Mouse (Mus musculus): ENCODE results near the gene Laptm4a. TPM values are rescaled to one million over a fixed set of nuclear protein-coding genes. Genes with fewer than 3 reads are reported as not detected.
"Not testable (repeated sequence)": the region's sequence is repeated elsewhere in the genome, so short reads cannot be mapped to it uniquely, and the experiment has no call there.

The Laptm4a gene
- polyA plus RNA-seq, 1 experiment from 2014 or later = 235 TPM

DNA sequence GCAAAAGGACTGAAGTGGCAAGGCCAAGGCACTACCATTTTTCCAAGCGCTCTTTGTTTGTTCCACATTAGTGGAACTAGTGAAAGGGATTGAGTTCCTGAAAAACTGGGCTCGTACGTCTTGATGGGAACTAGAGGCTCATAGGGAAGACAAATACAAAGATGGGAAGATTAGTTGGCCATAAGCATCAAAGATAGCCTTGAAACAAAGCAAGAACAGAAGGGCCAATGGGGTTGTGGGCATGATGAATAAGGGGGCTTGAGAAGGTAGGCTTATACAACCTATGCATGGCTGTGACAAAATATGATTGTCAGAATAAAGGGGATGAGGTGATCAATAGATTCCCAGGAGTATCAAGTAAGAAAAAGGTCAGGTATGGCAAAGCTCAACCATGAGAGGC is 2.2 kb upstream of the Laptm4a start:
- 95% methylated on average over 3 of the region's 3 CpGs for WGBS
- no peak for ATAC-seq (ENCODE audit: low read depth)
- Histone ChIP-seq H3K4me2 (no peak overlapping the region), H3K9me3 (no peaks in the 10 kb centered on the region), H3K9ac (no peak overlapping the region), H3K4me1 (replicated peaks) (peaks cover 39% of the 10 kb centered on the region), H3K4me3 (no peak overlapping the region), H3K27me3 (no peaks in the 10 kb centered on the region), H3K36me3 (no peaks in the 10 kb centered on the region), H3K27ac (replicated peaks) (no peak overlapping the region)

- Histone ChIP-seq H3K27me3 (no peaks in the 10 kb centered on the region), H3K4me1 (replicated peaks) (peaks cover 48% of the 10 kb centered on the region), H3K36me3 (0 out of 2 replicates have a peak, but pooled peaks cover 1% of the 10 kb centered on the region), H3K9ac (peak overlapping the region; percentile 68), H3K4me3 (peak overlapping the region; percentile 68), H3K9me3 (no peaks in the 10 kb centered on the region), H3K27ac (replicated peaks) (peak overlapping the region; percentile 97), H3K4me2 (peak overlapping the region; percentile 78)
- no peak for ATAC-seq (ENCODE audit: low read depth)
- 32% methylated on average over 1 of the region's 1 CpGs for WGBS
Measured at GRCm38 (mm10) chr12:8920996-8921393, 469 bp upstream of the Laptm4a start.

DNA sequence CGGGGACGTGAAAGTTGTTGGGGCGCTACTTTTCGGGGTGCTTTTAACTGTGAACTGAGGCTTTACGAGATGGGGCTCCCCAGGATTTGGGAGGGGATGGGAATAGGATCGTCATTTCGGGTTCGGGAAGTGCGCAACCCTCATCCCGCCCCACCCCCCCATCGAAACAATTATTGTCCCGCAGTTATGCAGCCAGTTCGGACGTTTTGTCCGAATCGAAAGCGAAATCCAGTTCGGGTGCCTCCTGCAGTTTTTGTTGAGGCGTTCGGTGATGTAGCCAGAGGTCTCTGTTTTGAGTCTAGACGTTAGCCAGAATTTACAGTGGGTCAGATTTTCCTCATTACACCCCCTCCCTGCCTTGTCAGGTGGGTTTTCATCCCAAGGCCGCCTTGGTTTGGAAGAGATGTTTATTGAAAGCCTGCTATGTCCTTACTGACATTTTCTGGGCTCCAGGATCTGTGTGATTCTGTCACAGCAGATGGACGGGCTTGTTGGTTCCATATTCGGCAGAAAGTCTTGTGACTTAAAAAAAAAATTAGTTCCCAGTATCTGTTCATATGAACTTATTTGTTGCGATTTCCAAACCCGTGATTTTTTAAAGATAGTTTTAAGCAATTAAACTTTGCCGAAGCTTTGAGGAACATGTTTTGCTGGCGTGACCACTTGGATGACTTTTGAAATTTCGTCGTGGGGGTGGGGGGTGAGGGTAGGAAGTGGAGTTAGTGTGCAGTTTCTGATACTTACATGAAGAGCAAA is 1.1 kb downstream of the Laptm4a start:
- 5% methylated on average over 30 of the region's 30 CpGs for WGBS
- Histone ChIP-seq H3K27me3 (no peaks in the 10 kb centered on the region), H3K9me3 (no peaks in the 10 kb centered on the region), H3K4me2 (peak overlapping the region; percentile 78), H3K27ac (replicated peaks) (peak overlapping the region; percentile 97), H3K4me3 (peak overlapping the region; percentile 68), H3K9ac (peak overlapping the region; percentile 85), H3K4me1 (replicated peaks) (peaks cover 41% of the 10 kb centered on the region), H3K36me3 (0 out of 2 replicates have a peak, but pooled peaks cover 4% of the 10 kb centered on the region)
- no peak for ATAC-seq (ENCODE audit: low read depth)

GRCm38 (mm10) chr12:8923125-8923410 is 1.6 kb downstream of the Laptm4a start:
- H3K36me3 ChIP-seq = 0 out of 2 replicates have a peak, but pooled peaks cover 4% of the 10 kb centered on the region
- H3K27me3 ChIP-seq = no peaks in the 10 kb centered on the region
- peak overlapping the region; percentile 78 for H3K4me2 ChIP-seq
- no peak for ATAC-seq (ENCODE audit: low read depth)
- peaks cover 46% of the 10 kb centered on the region for H3K4me1 ChIP-seq (replicated peaks)
- H3K4me3 ChIP-seq = peak overlapping the region; percentile 68
- no peaks in the 10 kb centered on the region for H3K9me3 ChIP-seq
- peak overlapping the region; percentile 35; the same call in 1 of the 2 replicates for H3K27ac ChIP-seq (replicated peaks)
- H3K9ac ChIP-seq = peak overlapping the region; percentile 85
- WGBS = 32% methylated on average over 5 of the region's 5 CpGs

DNA sequence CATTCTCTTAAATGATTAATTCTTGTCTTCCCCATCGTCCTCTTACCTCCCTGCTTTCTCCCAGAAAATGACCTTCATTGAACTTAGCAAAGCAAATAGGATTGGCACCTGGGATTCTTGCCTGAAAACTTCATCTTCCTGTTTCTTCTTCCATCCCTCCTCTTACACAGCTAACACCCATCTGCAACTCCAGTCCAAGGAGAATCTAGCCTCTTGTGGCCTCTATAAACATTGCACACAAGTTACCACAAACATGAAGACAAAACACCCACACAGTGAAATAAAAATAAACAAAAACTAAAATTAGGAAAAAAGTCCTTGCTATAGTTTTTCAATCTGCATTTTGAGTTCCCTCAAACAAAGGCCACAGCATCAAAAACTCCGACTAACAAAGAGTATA is 2.1 kb downstream of the Laptm4a start:
- Histone ChIP-seq H3K27me3 (no peaks in the 10 kb centered on the region), H3K4me2 (peak overlapping the region; percentile 78), H3K4me1 (replicated peaks) (peaks cover 49% of the 10 kb centered on the region), H3K9me3 (no peaks in the 10 kb centered on the region), H3K27ac (replicated peaks) (0 out of 2 replicates have a peak overlapping the region, but pooled peaks have one; percentile 35), H3K4me3 (peak overlapping the region; percentile 68), H3K36me3 (0 out of 2 replicates have a peak, but pooled peaks cover 4% of the 10 kb centered on the region), H3K9ac (peak overlapping the region; percentile 85)
- ATAC-seq (ENCODE audit: low read depth) = no peak
- WGBS = 43% methylated on average over 2 of the region's 2 CpGs

- Histone ChIP-seq H3K4me2 (no peak overlapping the region), H3K9me3 (no peaks in the 10 kb centered on the region), H3K27ac (replicated peaks) (no peak overlapping the region), H3K4me3 (no peak overlapping the region), H3K4me1 (replicated peaks) (peaks cover 60% of the 10 kb centered on the region), H3K36me3 (0 out of 2 replicates have a peak, but pooled peaks cover 8% of the 10 kb centered on the region), H3K9ac (no peak overlapping the region), H3K27me3 (no peaks in the 10 kb centered on the region)
- ATAC-seq (ENCODE audit: low read depth) = no peak
- 97% methylated on average over 3 of the region's 3 CpGs for WGBS
Measured at GRCm38 (mm10) chr12:8927652-8928051, 6.2 kb downstream of the Laptm4a start.

- Histone ChIP-seq H3K9me3 (no peaks in the 10 kb centered on the region), H3K4me1 (replicated peaks) (peaks cover 49% of the 10 kb centered on the region), H3K9ac (no peak overlapping the region), H3K4me3 (no peak overlapping the region), H3K27ac (replicated peaks) (no peak overlapping the region), H3K27me3 (no peaks in the 10 kb centered on the region), H3K36me3 (peaks cover 15% of the 10 kb centered on the region), H3K4me2 (no peak overlapping the region)
- ATAC-seq (ENCODE audit: low read depth) = no peak
- WGBS = 82% methylated on average over 4 of the region's 4 CpGs
Measured at GRCm38 (mm10) chr12:8928766-8929165, 7.3 kb downstream of the Laptm4a start.

- H3K9ac ChIP-seq = no peak overlapping the region
- H3K27ac ChIP-seq (replicated peaks) = no peak overlapping the region
- WGBS = 95% methylated on average over 4 of the region's 4 CpGs
- ATAC-seq (ENCODE audit: low read depth) = no peak
- peaks cover 48% of the 10 kb centered on the region for H3K4me1 ChIP-seq (replicated peaks)
- no peaks in the 10 kb centered on the region for H3K9me3 ChIP-seq
- H3K36me3 ChIP-seq = peaks cover 31% of the 10 kb centered on the region
- no peaks in the 10 kb centered on the region for H3K27me3 ChIP-seq
- no peak overlapping the region for H3K4me3 ChIP-seq
- H3K4me2 ChIP-seq = no peak overlapping the region
Measured at GRCm38 (mm10) chr12:8931083-8931482, 9.6 kb downstream of the Laptm4a start.

GRCm38 (mm10) chr12:8935349-8935748 is 13.9 kb downstream of the Laptm4a start:
- peaks cover 66% of the 10 kb centered on the region for H3K36me3 ChIP-seq
- H3K9ac ChIP-seq = no peak overlapping the region
- H3K9me3 ChIP-seq = no peaks in the 10 kb centered on the region
- H3K4me1 ChIP-seq (replicated peaks) = peaks cover 24% of the 10 kb centered on the region
- no peak overlapping the region for H3K27ac ChIP-seq (replicated peaks)
- no peaks in the 10 kb centered on the region for H3K27me3 ChIP-seq
- no peak overlapping the region for H3K4me2 ChIP-seq
- WGBS = 48% methylated on average over 5 of the region's 5 CpGs
- no peak overlapping the region for H3K4me3 ChIP-seq
- ATAC-seq (ENCODE audit: low read depth) = peak; percentile 82

DNA sequence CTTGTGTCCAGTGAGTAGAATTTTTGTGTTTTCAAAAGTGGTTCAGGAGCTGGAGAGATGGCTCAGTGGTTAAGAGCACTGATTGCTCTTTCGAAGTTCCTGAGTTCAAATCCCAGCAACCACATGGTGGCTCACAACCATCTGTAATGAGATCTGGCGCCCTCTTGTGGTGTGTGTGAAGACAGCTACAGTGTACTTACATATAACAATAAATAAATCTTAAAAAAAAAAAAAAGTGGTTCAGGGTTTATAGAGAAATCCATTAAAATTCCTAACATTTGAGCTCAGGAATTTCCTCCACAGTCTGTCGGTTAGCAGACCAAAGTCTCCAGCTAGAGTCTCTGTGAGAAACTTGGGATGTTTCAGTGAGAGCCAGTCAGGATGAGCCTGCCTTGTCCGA is 14.7 kb downstream of the Laptm4a start:
- not testable (repeated sequence) for H3K27me3 ChIP-seq; ATAC-seq (ENCODE audit: low read depth); H3K27ac ChIP-seq (replicated peaks); H3K9ac ChIP-seq; H3K4me3 ChIP-seq; H3K4me2 ChIP-seq; H3K9me3 ChIP-seq
- Histone ChIP-seq H3K4me1 (replicated peaks) (peaks cover 17% of the 10 kb centered on the region), H3K36me3 (peaks cover 66% of the 10 kb centered on the region)
- 77% methylated on average over 4 of the region's 4 CpGs for WGBS

DNA sequence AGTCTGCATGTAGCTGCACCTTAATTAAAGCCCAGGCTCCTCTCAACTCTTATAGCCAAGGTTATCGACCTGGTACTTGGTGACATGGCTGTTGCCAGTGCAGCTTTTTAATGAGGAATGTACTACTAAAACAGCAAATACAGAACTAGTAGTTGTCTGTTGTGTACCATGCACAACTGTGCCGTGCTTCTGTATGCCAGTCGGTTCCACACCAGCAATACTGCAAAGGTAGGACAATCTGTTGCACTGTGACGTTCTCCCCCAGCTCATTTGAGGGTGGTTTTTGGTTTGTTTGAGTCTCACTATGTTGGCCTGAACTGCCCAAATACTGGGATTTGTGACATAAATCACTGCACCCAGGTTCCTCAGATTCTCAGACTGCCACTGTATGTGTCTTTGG is 18.0 kb downstream of the Laptm4a start:
- Histone ChIP-seq H3K4me1 (replicated peaks) (peaks cover 13% of the 10 kb centered on the region; the same call in 1 of the 2 replicates), H3K4me3 (no peak overlapping the region), H3K9me3 (no peaks in the 10 kb centered on the region), H3K36me3 (peaks cover 51% of the 10 kb centered on the region), H3K27me3 (no peaks in the 10 kb centered on the region), H3K27ac (replicated peaks) (no peak overlapping the region), H3K9ac (no peak overlapping the region), H3K4me2 (no peak overlapping the region)
- WGBS = 94% methylated on average over 4 of the region's 4 CpGs
- no peak for ATAC-seq (ENCODE audit: low read depth)

- Histone ChIP-seq H3K4me3 (no peak overlapping the region), H3K4me1 (replicated peaks) (peaks cover 6% of the 10 kb centered on the region; the same call in 1 of the 2 replicates), H3K27me3 (no peaks in the 10 kb centered on the region), H3K4me2 (no peak overlapping the region), H3K9me3 (no peaks in the 10 kb centered on the region), H3K27ac (replicated peaks) (no peak overlapping the region), H3K36me3 (peaks cover 44% of the 10 kb centered on the region), H3K9ac (no peak overlapping the region)
- 68% methylated on average over 12 of the region's 12 CpGs for WGBS
- no peak for ATAC-seq (ENCODE audit: low read depth)
Measured at GRCm38 (mm10) chr12:8940011-8941005, 18.8 kb downstream of the Laptm4a start.
